Mouse (Mus musculus) adrenal gland, adult 10 weeks (tissue): ENCODE results near the gene C87414. TPM values are rescaled to one million over a fixed set of nuclear protein-coding genes. Genes with fewer than 3 reads are reported as not detected.

ENCODE experiments used
- polyA plus RNA-seq: library from polyadenylated mRNA; stranded (reverse); fragments of 350-450 nt; fragmentation: Illumina TruSeq; extraction: RNeasy Lipid Tissue Mini Kit (QIAGEN cat#74804); gene quantifications from one replicate; pipeline ENCODE4 v1.2.3, GENCODE M21; 2014; ENCODE audit warnings: low read depth, low replicate concordance

The C87414 gene
- polyA plus RNA-seq, result not detected

DNA sequence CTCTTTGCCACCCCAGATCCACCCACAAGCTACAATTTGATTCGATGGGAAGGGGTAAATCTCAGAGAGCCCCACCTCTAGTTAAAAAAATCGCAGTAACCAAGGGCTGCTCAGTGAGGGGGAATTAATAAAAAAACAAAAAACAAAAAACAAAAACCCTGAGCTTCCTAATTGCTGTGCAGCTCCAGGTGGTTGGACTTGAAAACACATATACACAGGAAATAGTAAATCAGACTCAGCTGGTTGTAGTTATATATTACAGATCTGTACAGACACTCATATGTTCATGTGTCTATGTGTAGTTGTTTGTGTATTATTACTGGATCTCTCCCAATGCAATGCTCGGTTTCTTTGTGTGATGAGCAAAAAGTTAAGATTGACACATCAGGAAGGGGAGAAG is at the start of gene C87414:
Gene C87414, minus strand, starts transcription at position 101 of the 400 bp plus-strand sequence.

Other genes starting within 250 kb of the C87414 start
- not detected for gene Gm16427, start 131.4 kb downstream of the C87414 start, polyA plus RNA-seq
- not detected for gene Gm7792, start 172.2 kb upstream of the C87414 start, polyA plus RNA-seq